Mouse (Mus musculus) kidney, postnatal 0 days (tissue): Measurements from ENCODE around the gene Lsm4. TPM values are rescaled to one million over a fixed set of nuclear protein-coding genes. Genes with fewer than 3 reads are reported as not detected.
A peak's percentile ranks its signal among the peaks of the same experiment; 100 is the strongest.

Experiments
- ATAC-seq: fragments of 200-750 bp; cut with Nextera tagmentation; replicated peaks from 2 replicates; pipeline ENCODE4 v1.8.0; 2017; ENCODE audit warnings: low read depth, moderate number of reproducible peaks, moderate TSS enrichment, moderate library complexity; ENCODE audit not compliant: low FRiP score
- DNase-seq: peaks from one replicate; pipeline ENCODE4 v3.0.0-alpha.2; 2016; ENCODE audit warnings: low spot score
- H3K27ac ChIP-seq: fragments of 300-500 bp; sonication (generic); 2 replicates; pipeline ENCODE4 v1.5.1; 2014; ENCODE audit warnings: mild to moderate bottlenecking
- H3K27me3 ChIP-seq: fragments of 300-500 bp; sonication (generic); 2 replicates; pipeline ENCODE4 v1.6.1; 2014; ENCODE audit warnings: low read length, mixed read lengths; ENCODE audit not compliant: insufficient read depth
- H3K36me3 ChIP-seq: fragments of 300-500 bp; sonication (generic); 2 replicates; pipeline ENCODE4 v1.6.1; 2014; ENCODE audit warnings: low read length, mixed read lengths; ENCODE audit not compliant: insufficient read depth
- H3K4me1 ChIP-seq: fragments of 300-500 bp; sonication (generic); replicated peaks from 2 replicates; pipeline ENCODE4 v1.6.1; 2014; ENCODE audit warnings: antibody characterized with exemption, low read length, mixed read lengths; ENCODE audit not compliant: insufficient read depth
- H3K4me2 ChIP-seq: fragments of 300-500 bp; sonication (generic); 2 replicates; pipeline ENCODE4 v1.6.1; 2014; ENCODE audit warnings: mild to moderate bottlenecking, low read length, moderate library complexity, mixed read lengths
- H3K4me3 ChIP-seq: fragments of 300-500 bp; sonication (generic); replicated peaks from 2 replicates; pipeline ENCODE4 v1.5.1; 2014; ENCODE audit warnings: low read depth, low read length
- H3K9ac ChIP-seq: fragments of 300-500 bp; sonication (generic); 2 replicates; pipeline ENCODE4 v1.6.1; 2014; ENCODE audit warnings: low read depth, low read length
- H3K9me3 ChIP-seq: fragments of 300-500 bp; sonication (generic); replicated peaks from 2 replicates; pipeline ENCODE4 v1.6.1; 2016; ENCODE audit warnings: low read length, inconsistent platforms, mixed read lengths
- CTCF ChIP-seq: IDR thresholded peaks from 2 replicates; pipeline ENCODE4 v1.5.1; 2016; ENCODE audit warnings: antibody characterized with exemption, low read depth, mild to moderate bottlenecking, moderate library complexity
- WGBS: fragments of 180-500 bp; shearing (Covaris S2); extraction: QIAGEN DNeasy Blood & Tissue Kit; methylation state at CpG from one replicate; pipeline ENCODE4 v1.1.7; 2014; 5-methylcytosine and 5-hydroxymethylcytosine counted together
- polyA plus RNA-seq: library from polyadenylated mRNA; unstranded; fragments of >200 nt; fragmentation: Nextera tagmentation; extraction: Ambion mirVana; gene quantifications from 2 replicates; pipeline ENCODE4 v1.2.1, GENCODE M21; 2015

The Lsm4 gene
- polyA plus RNA-seq, 1 experiment from 2014 or later: 281 TPM

GRCm38 (mm10) chr8:70695318-70696018 lies 22.4 kb downstream of the Lsm4 start:
- Histone ChIP-seq H3K4me1 (peaks cover 36% of the 10 kb centered on the region), H3K4me2 (0 out of 2 replicates have a peak overlapping the region, but pooled peaks have one; percentile 53), H3K36me3 (no peaks in the 10 kb centered on the region), H3K9me3 (no peaks in the 10 kb centered on the region), H3K27me3 (no peaks in the 10 kb centered on the region), H3K4me3 (no peak overlapping the region), H3K9ac (peak overlapping the region; percentile 44; the same call in 1 of the 2 replicates), H3K27ac (peak overlapping the region; percentile 99)
- DNase-seq: peak; percentile 43
- no peak for ATAC-seq
- no peak for TF ChIP-seq CTCF
- 22% methylated on average over 32 of the region's 32 CpGs for WGBS

GRCm38 (mm10) chr8:70696019-70696885 lies 23.2 kb downstream of the Lsm4 start:
- peak; percentile 86 for DNase-seq
- peak overlapping the region; percentile 99 for H3K27ac ChIP-seq
- no peaks in the 10 kb centered on the region for H3K36me3 ChIP-seq
- H3K9me3 ChIP-seq: no peaks in the 10 kb centered on the region
- peaks cover 39% of the 10 kb centered on the region for H3K4me1 ChIP-seq
- peak overlapping the region; percentile 21 for H3K4me3 ChIP-seq
- peak; percentile 5 for ATAC-seq
- peak overlapping the region; percentile 44; the same call in 1 of the 2 replicates for H3K9ac ChIP-seq
- peak overlapping the region; percentile 53 for H3K4me2 ChIP-seq
- H3K27me3 ChIP-seq: no peaks in the 10 kb centered on the region
- TF ChIP-seq CTCF: no peak
- WGBS: 4% methylated on average over 30 of the region's 31 CpGs

GRCm38 (mm10) chr8:70696946-70697345 lies 23.9 kb downstream of the Lsm4 start:
- WGBS: 37% methylated on average over 4 of the region's 4 CpGs
- Histone ChIP-seq H3K4me3 (peak overlapping the region; percentile 21; the same call in 1 of the 2 replicates), H3K9ac (peak overlapping the region; percentile 44; the same call in 1 of the 2 replicates)

GRCm38 (mm10) chr8:70697366-70698250 lies 24.6 kb downstream of the Lsm4 start:
- DNase-seq (no peak), ATAC-seq (no peak)
- peak overlapping the region; percentile 66 for H3K4me2 ChIP-seq
- H3K36me3 ChIP-seq: 0 out of 2 replicates have a peak, but pooled peaks cover 1% of the 10 kb centered on the region
- 65% methylated on average over 12 of the region's 12 CpGs for WGBS
- peak overlapping the region; percentile 99 for H3K27ac ChIP-seq
- peaks cover 32% of the 10 kb centered on the region for H3K4me1 ChIP-seq
- peak overlapping the region; percentile 98 for H3K4me3 ChIP-seq
- no peak for TF ChIP-seq CTCF
- H3K27me3 ChIP-seq: no peaks in the 10 kb centered on the region
- peak overlapping the region; percentile 62 for H3K9ac ChIP-seq
- no peaks in the 10 kb centered on the region for H3K9me3 ChIP-seq

More at GRCm38 (mm10) chr8:70696946-70697345, 23.9 kb downstream of the Lsm4 start:
- no peaks in the 10 kb centered on the region for H3K27me3 ChIP-seq
- TF ChIP-seq CTCF: no peak
- H3K27ac ChIP-seq: peak overlapping the region; percentile 99
- H3K9me3 ChIP-seq: no peaks in the 10 kb centered on the region
- no peaks in the 10 kb centered on the region for H3K36me3 ChIP-seq
- DNase-seq (no peak), ATAC-seq (no peak)
- H3K4me2 ChIP-seq: peak overlapping the region; percentile 53
- H3K4me1 ChIP-seq: peaks cover 35% of the 10 kb centered on the region

- 0 out of 2 replicates have a peak, but pooled peaks cover 4% of the 10 kb centered on the region for H3K36me3 ChIP-seq
- DNase-seq: peak; percentile 98
- peak; percentile 88 for ATAC-seq
- peaks cover 32% of the 10 kb centered on the region for H3K4me1 ChIP-seq
- WGBS: under 1% methylated on average over 64 of the region's 69 CpGs
- H3K4me3 ChIP-seq: peak within 1 kb of the TSS; percentile 98
- TF ChIP-seq CTCF: peak; percentile 31
- peak within 1 kb of the TSS; percentile 100 for H3K9ac ChIP-seq
- H3K4me2 ChIP-seq: peak within 1 kb of the TSS; percentile 66
- no peaks in the 10 kb centered on the region for H3K9me3 ChIP-seq
- no peaks in the 10 kb centered on the region for H3K27me3 ChIP-seq
- peak within 1 kb of the TSS; percentile 99 for H3K27ac ChIP-seq
These were observed 25.5 kb downstream of the Lsm4 start, which contains the start of gene Jund for GRCm38 (mm10) chr8:70698310-70699109. Jund (plus strand) TSS chr8:70698949.
